Mouse (Mus musculus) small intestine, adult 2 months (tissue): ENCODE data around the gene Fam120b. TPM values are rescaled to one million over a fixed set of nuclear protein-coding genes. Genes with fewer than 3 reads are reported as not detected.

Experiments
- H3K27ac ChIP-seq: fragments of 200-500 bp; 2 replicates; pipeline ENCODE4 v1.5.1; 2012; ENCODE audit warnings: low read depth, low read length, control low read depth, inconsistent platforms; ENCODE audit not compliant: insufficient read depth
- H3K27me3 ChIP-seq: fragments of 200-500 bp; 2 replicates; pipeline ENCODE4 v1.6.1; 2012; ENCODE audit warnings: mild to moderate bottlenecking, moderate library complexity, low read length, inconsistent platforms; ENCODE audit not compliant: control insufficient read depth, insufficient read depth
- H3K36me3 ChIP-seq: fragments of 200-500 bp; 2 replicates; pipeline ENCODE4 v1.6.1; 2012; ENCODE audit warnings: mild to moderate bottlenecking, low read length, control low read depth, inconsistent platforms; ENCODE audit not compliant: control insufficient read depth, insufficient read depth
- H3K4me1 ChIP-seq: fragments of 200-500 bp; 2 replicates; pipeline ENCODE4 v1.6.1; 2012; ENCODE audit warnings: low read length, inconsistent platforms, mixed read lengths; ENCODE audit not compliant: control insufficient read depth, insufficient read depth, insufficient read length
- H3K4me3 ChIP-seq: fragments of 200-500 bp; 2 replicates; pipeline ENCODE4 v1.5.1; 2012; ENCODE audit warnings: low read depth, mild to moderate bottlenecking, control low read depth, inconsistent platforms, low read length, moderate library complexity
- CTCF ChIP-seq: fragments of 200-500 bp; IDR thresholded peaks from 2 replicates; pipeline ENCODE4 v1.5.1; 2012; ENCODE audit warnings: low read depth, mild to moderate bottlenecking, control low read depth, inconsistent platforms, low read length, moderate library complexity, mixed read lengths; ENCODE audit not compliant: insufficient replicate concordance, insufficient read length; ENCODE audit errors: extremely low read depth
- POLR2A ChIP-seq: fragments of 200-500 bp; IDR thresholded peaks from 2 replicates; pipeline ENCODE4 v1.6.1; 2012; ENCODE audit warnings: low read depth, mild to moderate bottlenecking, control low read depth, inconsistent platforms, low read length, moderate library complexity
- WGBS: fragments of 180-500 bp; shearing (Covaris S2); methylation state at CpG from one replicate; pipeline ENCODE4 v1.1.7; 2018; 5-methylcytosine and 5-hydroxymethylcytosine counted together
- polyA plus RNA-seq: library from polyadenylated mRNA; depleted of rRNA; stranded (reverse); fragments of >200 nt; gene quantifications from 2 replicates; pipeline ENCODE4 v1.2.3, GENCODE M21; 2012

Fam120b gene
- polyA plus RNA-seq, 1 experiment: 7.6 TPM

DNA sequence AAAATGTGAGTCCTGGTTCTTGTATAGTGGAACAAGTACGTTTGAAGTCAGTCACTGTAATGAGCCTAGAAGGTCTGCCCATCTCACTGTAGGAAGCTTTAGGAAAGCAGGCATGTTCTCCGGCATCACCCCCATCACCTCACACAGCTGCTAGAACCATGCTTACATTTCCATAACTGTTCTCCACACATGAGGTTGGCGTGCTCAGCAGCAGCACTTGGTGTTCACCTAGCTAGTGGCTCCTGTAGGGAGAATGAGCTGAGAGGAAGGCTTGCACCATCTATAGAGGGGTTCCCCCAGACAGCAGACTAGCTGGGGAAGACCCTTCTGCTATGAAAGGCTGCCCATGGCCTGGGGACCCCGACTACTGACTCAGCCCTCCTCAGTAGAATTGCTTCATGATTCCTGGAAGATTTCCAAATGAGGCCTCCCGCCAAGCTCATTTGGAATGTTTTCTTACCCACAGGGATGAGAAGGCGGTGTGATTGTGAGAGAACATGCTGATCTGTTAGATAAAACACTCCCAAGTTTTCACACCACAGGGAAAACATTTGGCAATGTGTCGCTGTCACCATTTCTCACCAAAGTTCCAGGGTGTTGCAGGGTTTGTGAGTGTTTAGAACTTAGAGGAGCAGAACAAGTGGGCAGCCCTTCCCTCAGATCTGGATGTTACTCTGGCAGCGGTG is 27.2 kb downstream of the Fam120b start:
- WGBS: 74% methylated on average over 8 of the region's 8 CpGs
- Histone ChIP-seq H3K4me3 (no peak overlapping the region), H3K27ac (no peak overlapping the region), H3K4me1 (no peaks in the 10 kb centered on the region), H3K36me3 (peaks cover 77% of the 10 kb centered on the region), H3K27me3 (no peaks in the 10 kb centered on the region)
- TF ChIP-seq CTCF (no peak), POLR2A (no peak)

DNA sequence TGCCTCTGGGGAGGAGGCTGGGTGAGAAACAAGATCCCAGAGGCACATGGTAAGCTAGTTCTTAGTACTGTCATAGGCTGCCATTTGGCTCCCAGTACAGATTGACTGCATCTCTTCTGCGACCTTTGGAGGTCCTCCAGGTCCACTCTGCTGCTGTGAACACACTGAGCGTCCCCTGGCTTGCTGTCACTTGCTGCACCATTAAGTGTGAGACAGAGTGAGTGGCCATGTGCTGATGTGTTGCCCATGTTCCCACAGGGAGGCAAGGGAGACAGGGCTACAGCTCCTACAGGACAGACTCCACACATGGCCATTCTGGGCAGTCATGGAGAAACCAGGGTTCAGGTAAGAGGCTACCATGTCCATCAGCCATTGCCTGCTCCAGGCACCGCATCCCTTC is 29.9 kb downstream of the Fam120b start:
- Histone ChIP-seq H3K27me3 (no peaks in the 10 kb centered on the region), H3K4me3 (no peak overlapping the region), H3K36me3 (peaks cover 60% of the 10 kb centered on the region), H3K27ac (no peak overlapping the region), H3K4me1 (no peaks in the 10 kb centered on the region)
- no peak for TF ChIP-seq CTCF
- TF ChIP-seq POLR2A: no peak
- WGBS: 93% methylated on average over 3 of the region's 3 CpGs

DNA sequence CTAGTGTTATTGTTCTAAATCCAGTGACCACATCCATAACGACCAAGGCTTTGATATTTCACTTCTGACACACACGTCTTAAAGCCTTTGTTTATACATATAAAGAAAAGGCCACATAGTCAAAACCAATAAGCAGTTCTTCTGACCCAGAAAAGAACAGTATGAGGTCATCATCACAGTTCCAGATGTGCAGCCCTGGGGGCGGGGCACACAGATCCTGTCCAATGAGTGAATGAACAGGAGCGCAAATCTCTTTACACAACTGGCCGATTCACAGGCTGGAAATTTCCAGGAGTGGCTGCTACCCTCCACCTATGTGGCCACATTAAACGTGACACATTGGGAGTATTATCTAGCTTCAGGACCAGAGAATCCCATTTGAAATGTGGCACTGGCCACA is 33.4 kb downstream of the Fam120b start:
- TF ChIP-seq POLR2A: no peak
- no peak for TF ChIP-seq CTCF
- WGBS: 79% methylated on average over 6 of the region's 6 CpGs
- H3K27me3 ChIP-seq: no peaks in the 10 kb centered on the region
- H3K4me3 ChIP-seq: no peak overlapping the region
- peaks cover 47% of the 10 kb centered on the region for H3K36me3 ChIP-seq
- H3K27ac ChIP-seq: no peak overlapping the region
- no peaks in the 10 kb centered on the region for H3K4me1 ChIP-seq

DNA sequence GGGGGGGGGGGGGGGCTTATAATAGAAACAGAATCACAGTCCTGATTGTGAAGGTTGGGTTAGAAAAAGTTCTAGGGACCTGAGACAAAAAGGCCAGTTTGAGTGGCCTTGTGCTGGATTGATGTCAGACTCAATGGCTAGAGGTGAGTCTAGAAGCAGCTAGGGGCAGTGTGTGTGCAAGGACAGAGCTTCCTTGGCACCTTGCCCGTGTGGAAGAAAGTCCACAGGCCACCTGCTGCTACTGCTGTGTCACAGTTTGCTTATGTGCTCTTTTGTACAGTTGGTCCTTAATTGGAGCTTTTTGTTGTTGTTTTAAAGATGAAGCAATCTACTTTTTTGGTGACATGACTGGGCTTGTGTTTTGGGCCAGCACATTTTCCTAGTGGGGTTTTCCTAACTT is 33.9 kb downstream of the Fam120b start:
- Histone ChIP-seq H3K27ac (no peak overlapping the region), H3K4me1 (no peaks in the 10 kb centered on the region), H3K36me3 (peaks cover 44% of the 10 kb centered on the region), H3K27me3 (no peaks in the 10 kb centered on the region), H3K4me3 (no peak overlapping the region)
- WGBS: 11% methylated on average over 1 of the region's 1 CpGs
- no peak for TF ChIP-seq POLR2A
- TF ChIP-seq CTCF: no peak

DNA sequence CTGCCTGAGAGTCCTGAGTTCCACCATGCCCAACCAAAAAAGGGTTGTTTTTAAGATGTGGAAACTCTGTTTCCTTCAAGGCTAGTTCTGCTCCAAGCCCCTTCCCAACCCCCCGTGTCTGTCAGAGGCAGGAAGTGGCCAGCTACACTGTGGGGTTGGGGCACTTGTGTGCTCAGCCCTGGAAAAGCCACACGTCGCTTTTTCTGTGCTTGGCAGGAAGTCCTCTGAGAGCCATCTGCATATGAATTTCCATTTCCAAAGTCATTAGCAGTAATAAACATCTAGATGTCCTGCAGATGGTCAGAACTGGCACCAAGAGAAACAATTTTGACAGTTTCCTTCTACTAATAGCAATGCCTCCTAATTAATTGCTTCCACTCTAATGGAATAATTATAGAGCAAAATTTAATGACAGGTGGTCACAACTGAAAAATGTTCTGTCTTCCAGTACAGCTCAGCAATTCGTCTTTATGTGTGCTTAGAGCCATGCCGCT is 35.1 kb downstream of the Fam120b start:
- Histone ChIP-seq H3K27me3 (no peaks in the 10 kb centered on the region), H3K4me3 (no peak overlapping the region), H3K27ac (no peak overlapping the region), H3K36me3 (peaks cover 33% of the 10 kb centered on the region), H3K4me1 (no peaks in the 10 kb centered on the region)
- 61% methylated on average over 5 of the region's 5 CpGs for WGBS
- no peak for TF ChIP-seq CTCF
- no peak for TF ChIP-seq POLR2A

DNA sequence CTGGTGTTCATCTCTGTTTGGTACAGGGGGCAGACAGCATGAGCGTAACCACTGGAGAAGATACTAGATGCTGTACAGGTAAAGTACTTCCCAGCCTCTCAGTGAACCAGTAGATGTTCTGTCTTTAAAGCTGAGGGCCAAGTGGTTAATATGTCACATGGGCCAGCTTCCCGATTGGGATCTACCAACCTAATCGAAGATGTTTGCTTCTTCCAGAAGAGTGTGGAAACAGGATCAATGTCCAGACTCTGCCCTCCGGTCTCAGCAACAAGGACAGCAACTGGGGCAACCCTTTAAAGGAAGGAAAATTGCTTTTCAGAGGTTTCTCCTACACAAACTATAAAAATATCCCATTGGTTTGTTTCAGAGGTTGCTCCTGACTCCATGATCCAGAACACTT is 35.5 kb downstream of the Fam120b start:
- WGBS: 82% methylated on average over 4 of the region's 4 CpGs

DNA sequence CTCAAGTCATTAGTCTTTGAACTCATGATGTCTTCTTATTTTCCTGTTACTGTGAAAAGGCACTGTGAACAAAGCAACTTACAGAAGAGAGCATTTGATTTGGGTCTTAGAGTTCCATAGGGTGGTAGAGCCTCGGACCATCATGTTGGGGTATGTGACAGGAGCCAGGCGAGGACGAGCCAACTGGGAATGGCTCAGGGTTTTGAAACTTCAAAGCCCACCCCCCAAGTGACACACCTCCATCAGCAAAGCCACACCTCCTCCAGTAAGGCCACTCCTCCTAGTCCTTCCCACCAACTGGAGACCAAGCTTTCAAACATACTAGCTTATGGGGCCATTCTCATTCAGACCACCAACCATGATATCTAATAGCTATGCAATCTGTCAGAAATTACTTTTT is 36.0 kb downstream of the Fam120b start:
- no peaks in the 10 kb centered on the region for H3K27me3 ChIP-seq
- WGBS: 95% methylated on average over 3 of the region's 3 CpGs
- no peak overlapping the region for H3K4me3 ChIP-seq
- H3K27ac ChIP-seq: no peak overlapping the region
- no peaks in the 10 kb centered on the region for H3K4me1 ChIP-seq
- TF ChIP-seq POLR2A: no peak
- TF ChIP-seq CTCF: no peak
- H3K36me3 ChIP-seq: peaks cover 27% of the 10 kb centered on the region

More for the DNA sequence above, 35.5 kb downstream of the Fam120b start:
- TF ChIP-seq CTCF (no peak), POLR2A (no peak)
- Histone ChIP-seq H3K27me3 (no peaks in the 10 kb centered on the region), H3K4me3 (no peak overlapping the region), H3K4me1 (no peaks in the 10 kb centered on the region), H3K27ac (no peak overlapping the region), H3K36me3 (peaks cover 31% of the 10 kb centered on the region)
